Mouse (Mus musculus) kidney, embryonic 16.5 days (tissue): ENCODE results near the gene Ubr3. TPM values are rescaled to one million over a fixed set of nuclear protein-coding genes. Genes with fewer than 3 reads are reported as not detected.

ENCODE experiments used
- ATAC-seq: fragments of 200-750 bp; cut with Nextera tagmentation; 2 replicates; pipeline ENCODE4 v1.8.0; 2017; ENCODE audit warnings: moderate TSS enrichment; ENCODE audit not compliant: low FRiP score, low TSS enrichment
- H3K27ac ChIP-seq: fragments of 300-500 bp; sonication (generic); 2 replicates; pipeline ENCODE4 v1.5.1; 2014; ENCODE audit warnings: low read length
- H3K27me3 ChIP-seq: fragments of 300-500 bp; sonication (generic); 2 replicates; pipeline ENCODE4 v1.6.1; 2014; ENCODE audit warnings: low read length, control low read depth, mixed read lengths; ENCODE audit not compliant: insufficient read depth
- H3K36me3 ChIP-seq: fragments of 300-500 bp; sonication (generic); 2 replicates; pipeline ENCODE4 v1.6.1; 2014; ENCODE audit warnings: low read length, control low read depth, mixed read lengths; ENCODE audit not compliant: insufficient read depth
- H3K4me1 ChIP-seq: fragments of 300-500 bp; sonication (generic); 2 replicates; pipeline ENCODE4 v1.6.1; 2014; ENCODE audit warnings: low read length, control low read depth, mixed read lengths; ENCODE audit not compliant: insufficient read depth
- H3K4me2 ChIP-seq: fragments of 300-500 bp; sonication (generic); replicated peaks from 2 replicates; pipeline ENCODE4 v1.6.1; 2014; ENCODE audit warnings: low read depth, low read length
- H3K4me3 ChIP-seq: fragments of 300-500 bp; sonication (generic); 2 replicates; pipeline ENCODE4 v1.5.1; 2014; ENCODE audit warnings: mild to moderate bottlenecking, low read length
- H3K9ac ChIP-seq: fragments of 300-500 bp; sonication (generic); replicated peaks from 2 replicates; pipeline ENCODE4 v1.6.1; 2014; ENCODE audit warnings: low read length
- H3K9me3 ChIP-seq: fragments of 300-500 bp; sonication (generic); 2 replicates; pipeline ENCODE4 v1.6.1; 2016; ENCODE audit warnings: low read length, control low read depth
- WGBS: fragments of 180-500 bp; shearing (Covaris S2); extraction: QIAGEN DNeasy Blood & Tissue Kit; methylation state at CpG from one replicate; pipeline ENCODE4 v1.1.7; 2014; 5-methylcytosine and 5-hydroxymethylcytosine counted together
- polyA plus RNA-seq: library from polyadenylated mRNA; unstranded; fragments of >200 nt; fragmentation: Nextera tagmentation; extraction: Ambion mirVana; gene quantifications from 2 replicates; pipeline ENCODE4 v1.2.1, GENCODE M21; 2015

Ubr3 gene
- 12.7 and 14.1 TPM in 2 replicates for polyA plus RNA-seq

- Histone ChIP-seq H3K4me3 (peak within 1 kb of the TSS; percentile 76), H3K36me3 (0 out of 2 replicates have a peak, but pooled peaks cover 8% of the 10 kb centered on the region), H3K9me3 (no peaks in the 10 kb centered on the region), H3K9ac (peak within 1 kb of the TSS; percentile 95), H3K27me3 (no peaks in the 10 kb centered on the region), H3K27ac (peak within 1 kb of the TSS; percentile 81), H3K4me2 (peak within 1 kb of the TSS; percentile 95), H3K4me1 (peaks cover 8% of the 10 kb centered on the region)
- ATAC-seq = peak; percentile 99
- 0% methylated on average over 41 of the region's 65 CpGs for WGBS
Observed at GRCm38 (mm10) chr2:69897039-69897617, at the start of gene Ubr3. TSS of gene Ubr3 (plus strand) at chr2:69897246.

GRCm38 (mm10) chr2:69849215-69849614 lies 47.8 kb upstream of the Ubr3 start:
- H3K4me2 ChIP-seq = no peak overlapping the region
- ATAC-seq = no peak

GRCm38 (mm10) chr2:69851427-69852058 lies 45.5 kb upstream of the Ubr3 start:
- H3K27ac ChIP-seq = no peak overlapping the region
- H3K36me3 ChIP-seq = no peaks in the 10 kb centered on the region
- no peaks in the 10 kb centered on the region for H3K9me3 ChIP-seq
- H3K4me1 ChIP-seq = no peaks in the 10 kb centered on the region
- H3K4me3 ChIP-seq = no peak overlapping the region
- H3K9ac ChIP-seq = no peak overlapping the region
- 54% methylated on average over 2 of the region's 2 CpGs for WGBS
- H3K4me2 ChIP-seq = no peak overlapping the region
- ATAC-seq = no peak
- H3K27me3 ChIP-seq = no peaks in the 10 kb centered on the region

More at GRCm38 (mm10) chr2:69849215-69849614, 47.8 kb upstream of the Ubr3 start:
- Histone ChIP-seq H3K36me3 (no peaks in the 10 kb centered on the region), H3K27me3 (no peaks in the 10 kb centered on the region), H3K9ac (no peak overlapping the region), H3K9me3 (no peaks in the 10 kb centered on the region), H3K27ac (0 out of 2 replicates have a peak overlapping the region, but pooled peaks have one; percentile 39), H3K4me3 (no peak overlapping the region), H3K4me1 (no peaks in the 10 kb centered on the region)
- 70% methylated on average over 6 of the region's 6 CpGs for WGBS

GRCm38 (mm10) chr2:69856392-69856791 lies 40.7 kb upstream of the Ubr3 start:
- Histone ChIP-seq H3K4me3 (no peak overlapping the region), H3K36me3 (no peaks in the 10 kb centered on the region), H3K27me3 (no peaks in the 10 kb centered on the region), H3K9me3 (no peaks in the 10 kb centered on the region), H3K9ac (no peak overlapping the region), H3K4me2 (no peak overlapping the region), H3K27ac (no peak overlapping the region), H3K4me1 (no peaks in the 10 kb centered on the region)
- no peak for ATAC-seq
- WGBS = 51% methylated on average over 8 of the region's 8 CpGs

- no peak overlapping the region for H3K9ac ChIP-seq
- no peaks in the 10 kb centered on the region for H3K27me3 ChIP-seq
- H3K9me3 ChIP-seq = no peaks in the 10 kb centered on the region
- no peak overlapping the region for H3K4me2 ChIP-seq
- H3K36me3 ChIP-seq = no peaks in the 10 kb centered on the region
- WGBS = 81% methylated on average over 1 of the region's 1 CpGs
- H3K27ac ChIP-seq = no peak overlapping the region
- no peak overlapping the region for H3K4me3 ChIP-seq
- H3K4me1 ChIP-seq = 0 out of 2 replicates have a peak, but pooled peaks cover 2% of the 10 kb centered on the region
- no peak for ATAC-seq
Observed at GRCm38 (mm10) chr2:69857882-69858281, 39.2 kb upstream of the Ubr3 start.

GRCm38 (mm10) chr2:69860972-69861452 lies 36.0 kb upstream of the Ubr3 start:
- peak; percentile 43; the same call in 1 of the 2 replicates for ATAC-seq
- H3K4me3 ChIP-seq = peak overlapping the region; percentile 100
- peak overlapping the region; percentile 66 for H3K4me2 ChIP-seq
- no peaks in the 10 kb centered on the region for H3K9me3 ChIP-seq
- H3K27me3 ChIP-seq = no peaks in the 10 kb centered on the region
- H3K4me1 ChIP-seq = peaks cover 12% of the 10 kb centered on the region; the same call in 1 of the 2 replicates
- H3K27ac ChIP-seq = peak overlapping the region; percentile 94
- 0 out of 2 replicates have a peak, but pooled peaks cover 5% of the 10 kb centered on the region for H3K36me3 ChIP-seq
- peak overlapping the region; percentile 100 for H3K9ac ChIP-seq
- WGBS = 11% methylated on average over 13 of the region's 13 CpGs

DNA sequence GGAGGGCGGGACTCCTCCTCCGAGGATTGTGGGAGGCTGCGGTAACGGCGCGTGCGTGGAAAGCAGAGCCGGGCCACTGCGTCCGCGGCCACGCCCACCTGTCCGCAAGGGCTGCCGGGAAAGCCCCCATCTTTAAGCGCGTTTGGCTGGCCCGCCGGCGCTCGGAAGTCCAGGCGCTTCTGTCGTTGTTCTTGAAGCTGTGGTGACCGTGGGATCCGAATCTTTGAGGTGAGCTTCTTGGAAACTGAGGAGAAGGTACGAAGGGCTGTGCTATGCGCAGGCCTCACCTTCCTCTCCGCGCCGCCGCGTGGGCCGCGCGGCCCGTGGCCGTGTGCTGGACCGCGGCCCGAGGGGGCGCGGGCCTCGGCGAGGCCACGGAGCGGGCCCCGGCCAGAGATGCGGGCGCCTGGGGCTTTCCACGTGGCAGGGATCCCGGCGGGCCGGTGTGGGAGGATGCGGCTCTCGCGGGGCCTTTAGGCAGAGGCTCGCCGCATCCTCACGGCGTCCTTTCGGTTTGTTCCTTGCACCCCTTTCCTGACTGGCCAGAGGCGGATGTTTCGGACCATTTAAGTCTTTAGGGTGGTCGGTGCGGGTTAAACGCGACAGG lies 35.5 kb upstream of the Ubr3 start, which contains the start of gene Ssb:
TSS of gene Ssb (plus strand) at position 78 of the 607 bp plus-strand sequence.
- Histone ChIP-seq H3K4me2 (peak within 1 kb of the TSS; percentile 67), H3K27ac (peak within 1 kb of the TSS; percentile 94), H3K4me1 (peaks cover 12% of the 10 kb centered on the region; the same call in 1 of the 2 replicates), H3K36me3 (peaks cover 8% of the 10 kb centered on the region; the same call in 1 of the 2 replicates), H3K27me3 (no peaks in the 10 kb centered on the region), H3K9ac (peak within 1 kb of the TSS; percentile 100), H3K9me3 (no peaks in the 10 kb centered on the region), H3K4me3 (peak within 1 kb of the TSS; percentile 100)
- peak; percentile 97 for ATAC-seq
- under 1% methylated on average over 62 of the region's 66 CpGs for WGBS

GRCm38 (mm10) chr2:69862117-69862657 lies 34.9 kb upstream of the Ubr3 start:
- ATAC-seq = no peak
- WGBS = under 1% methylated on average over 13 of the region's 13 CpGs
- H3K27me3 ChIP-seq = no peaks in the 10 kb centered on the region
- peaks cover 12% of the 10 kb centered on the region; the same call in 1 of the 2 replicates for H3K4me1 ChIP-seq
- H3K27ac ChIP-seq = peak overlapping the region; percentile 94
- H3K9me3 ChIP-seq = no peaks in the 10 kb centered on the region
- H3K4me3 ChIP-seq = peak overlapping the region; percentile 100
- peaks cover 11% of the 10 kb centered on the region for H3K36me3 ChIP-seq
- H3K9ac ChIP-seq = peak overlapping the region; percentile 100
- peak overlapping the region; percentile 67 for H3K4me2 ChIP-seq

DNA sequence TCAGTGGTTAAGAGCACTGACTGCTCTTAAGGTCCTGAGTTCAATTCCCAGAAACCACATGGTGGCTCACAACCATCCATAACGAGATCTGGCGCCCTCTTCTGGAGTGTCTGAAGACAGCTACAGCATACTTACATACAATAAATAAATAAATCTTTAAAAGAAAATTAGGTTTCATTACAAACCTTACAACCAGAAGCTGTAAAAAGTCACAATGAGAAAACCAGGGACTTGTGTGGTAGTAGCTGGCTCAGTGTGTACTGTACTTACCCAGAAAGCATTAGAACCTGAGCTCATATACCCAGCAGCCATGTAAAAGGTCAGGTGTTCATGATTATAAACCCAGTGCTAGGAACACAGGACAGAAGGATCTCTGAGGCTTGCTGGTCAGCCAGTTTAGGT lies 13.1 kb upstream of the Ubr3 start:
- Histone ChIP-seq H3K27me3 (no peaks in the 10 kb centered on the region), H3K27ac (no peak overlapping the region), H3K9me3 (no peaks in the 10 kb centered on the region), H3K9ac (no peak overlapping the region), H3K4me1 (peaks cover 10% of the 10 kb centered on the region), H3K4me2 (0 out of 2 replicates have a peak overlapping the region, but pooled peaks have one; percentile 59), H3K4me3 (no peak overlapping the region), H3K36me3 (no peaks in the 10 kb centered on the region)
- ATAC-seq = no peak
- WGBS = 81% methylated on average over 2 of the region's 2 CpGs
